Mouse (Mus musculus): Measurements from ENCODE around the gene Arhgap31.

- TF ChIP-seq CTCF (IDR thresholded peaks at IDR 0.05; ENCODE audit: borderline replicate concordance, extremely low read depth, insufficient read depth, insufficient read length): no peak
- TF ChIP-seq POLR2A (IDR thresholded peaks at IDR 0.05; ENCODE audit: borderline replicate concordance, extremely low read depth, insufficient read depth, insufficient read length, poor library complexity, severe bottlenecking): no peak
These were observed 35.9 kb downstream of the Arhgap31 start for GRCm38 (mm10) chr16:38677171-38677570.
